Mouse (Mus musculus): ENCODE data around the gene Rabgap1l.

Gene Rabgap1l

DNA sequence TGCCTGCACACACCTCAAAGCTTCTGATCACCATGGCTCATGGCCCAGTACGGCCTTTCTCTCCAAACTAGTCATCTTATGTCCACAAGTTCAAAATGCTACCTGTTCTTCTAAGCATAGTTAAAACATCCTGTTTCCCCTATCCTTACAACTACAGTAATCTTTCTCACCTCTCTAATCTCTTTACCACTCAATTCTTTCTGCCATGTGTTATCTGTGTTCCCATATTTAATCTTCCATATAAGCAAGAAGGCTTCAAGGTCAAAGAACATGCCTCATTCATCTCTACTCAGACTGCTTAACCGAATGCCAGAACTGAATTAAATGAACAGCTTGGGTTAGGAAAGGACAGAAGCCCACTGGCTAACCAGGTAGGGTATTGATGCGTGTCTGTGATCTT is 5.8 kb downstream of the Rabgap1l start:
- no peak for DNase-seq

DNA sequence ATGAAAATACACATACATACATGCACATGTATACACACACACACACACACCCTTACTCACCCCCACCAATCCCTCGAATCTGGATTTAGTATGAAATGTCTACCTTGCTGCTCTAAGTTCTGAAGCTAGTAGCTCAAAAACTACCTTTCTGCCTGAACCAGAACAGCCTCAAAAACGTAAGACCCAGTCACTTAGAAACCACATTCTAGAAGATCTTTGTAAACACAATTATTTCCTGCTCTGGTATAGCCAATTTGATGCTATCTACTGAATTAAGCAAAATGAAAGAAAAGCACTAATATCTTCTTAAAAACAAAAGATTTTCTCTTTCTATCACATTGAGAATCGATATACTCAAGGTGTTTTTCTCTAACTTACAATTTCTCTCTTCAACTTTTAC is 6.4 kb downstream of the Rabgap1l start:
- no peak for DNase-seq

DNA sequence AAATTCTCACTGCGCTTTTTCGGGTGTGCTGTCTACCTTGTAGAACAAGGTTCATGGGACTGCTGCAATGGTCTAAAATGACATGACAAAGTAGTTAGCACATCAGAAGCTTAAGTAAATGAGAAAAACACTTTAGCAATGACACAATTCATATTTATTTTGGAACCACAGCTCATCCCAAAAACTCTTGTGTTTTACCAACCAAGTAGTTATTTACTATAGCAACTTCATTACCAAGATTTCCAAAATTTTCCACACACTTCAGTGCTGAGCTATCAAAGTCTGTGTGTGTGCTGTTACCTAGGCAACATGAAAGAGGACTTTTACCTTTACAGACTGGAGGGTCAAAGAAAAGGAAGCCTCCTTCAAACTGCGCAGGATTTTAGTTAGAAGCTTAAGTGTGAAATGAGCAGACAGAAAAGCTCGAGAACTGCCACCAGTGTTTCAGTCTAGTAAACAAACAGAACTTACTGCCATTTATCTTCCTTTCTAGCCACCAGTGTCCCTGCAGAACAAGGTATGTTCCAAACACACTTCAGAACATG is 7.3 kb downstream of the Rabgap1l start:
- no peak for DNase-seq

GRCm38 (mm10) chr1:160784122-160784521 is 8.9 kb downstream of the Rabgap1l start:
- DNase-seq: no peak

DNA sequence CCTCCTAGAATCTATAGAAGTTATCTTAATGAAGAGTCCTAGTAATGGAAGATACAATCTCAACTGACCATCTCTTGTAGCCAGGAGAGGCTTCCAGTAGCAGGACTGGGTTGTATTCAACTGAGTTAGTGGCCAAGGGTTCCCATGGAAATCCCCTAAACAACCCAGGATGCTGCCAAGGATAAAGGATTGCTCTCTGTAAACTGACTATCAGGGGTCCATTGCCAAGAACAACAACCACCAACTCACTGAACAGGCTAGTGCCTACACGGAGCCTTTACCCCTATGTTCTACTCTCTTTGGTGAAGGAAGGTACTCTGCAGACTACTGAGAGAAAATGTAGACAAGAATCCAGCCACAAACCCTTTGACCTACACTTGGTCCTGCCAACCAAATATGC is 18.8 kb downstream of the Rabgap1l start:
- DNase-seq: no peak

DNA sequence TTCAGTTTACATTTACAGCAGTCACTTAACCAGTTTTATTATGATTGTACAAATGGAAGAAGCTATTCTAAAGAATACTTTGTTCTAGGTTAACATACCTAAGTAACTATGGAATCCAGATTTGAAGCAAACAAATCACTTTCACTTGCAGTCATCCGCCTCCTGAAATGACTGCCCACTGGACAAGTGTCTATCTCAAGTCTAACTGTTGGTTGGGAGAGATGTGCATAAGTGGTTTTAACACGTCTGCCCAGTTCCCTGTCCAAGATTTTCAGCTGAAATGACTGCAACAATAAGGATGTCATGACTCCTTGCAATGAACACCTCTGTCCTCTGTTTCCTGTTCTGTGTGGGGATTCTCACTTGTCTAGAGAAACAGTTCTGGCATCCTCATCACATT is 27.4 kb downstream of the Rabgap1l start:
- no peak for DNase-seq

GRCm38 (mm10) chr1:160758243-160758642 is 34.8 kb downstream of the Rabgap1l start:
- DNase-seq: peak; percentile 68 to 79

GRCm38 (mm10) chr1:160755359-160755758 is 37.7 kb downstream of the Rabgap1l start:
- no peak for DNase-seq

GRCm38 (mm10) chr1:160750629-160751028 is 42.4 kb downstream of the Rabgap1l start:
- no peak for DNase-seq

DNA sequence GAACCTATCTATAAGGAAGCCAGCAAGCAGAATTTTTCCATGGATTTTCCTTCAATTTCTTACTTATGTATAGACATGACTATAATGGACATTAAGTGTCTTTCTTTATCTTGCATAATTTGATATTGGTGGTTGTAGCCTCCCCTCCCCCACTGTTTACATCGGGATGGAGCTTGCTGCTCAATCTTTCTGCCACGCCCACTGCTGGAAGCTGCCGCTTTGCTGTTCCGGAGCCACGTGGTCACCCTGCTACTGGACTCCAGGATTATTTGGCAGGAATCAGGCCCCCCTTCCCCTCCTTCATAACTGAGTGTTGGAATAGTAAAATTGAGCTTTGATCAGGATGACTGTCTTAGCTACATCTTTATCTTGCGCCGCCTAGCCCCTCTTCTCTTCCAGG is 46.2 kb downstream of the Rabgap1l start:
- peak; percentile 29 to 34 for DNase-seq

DNA sequence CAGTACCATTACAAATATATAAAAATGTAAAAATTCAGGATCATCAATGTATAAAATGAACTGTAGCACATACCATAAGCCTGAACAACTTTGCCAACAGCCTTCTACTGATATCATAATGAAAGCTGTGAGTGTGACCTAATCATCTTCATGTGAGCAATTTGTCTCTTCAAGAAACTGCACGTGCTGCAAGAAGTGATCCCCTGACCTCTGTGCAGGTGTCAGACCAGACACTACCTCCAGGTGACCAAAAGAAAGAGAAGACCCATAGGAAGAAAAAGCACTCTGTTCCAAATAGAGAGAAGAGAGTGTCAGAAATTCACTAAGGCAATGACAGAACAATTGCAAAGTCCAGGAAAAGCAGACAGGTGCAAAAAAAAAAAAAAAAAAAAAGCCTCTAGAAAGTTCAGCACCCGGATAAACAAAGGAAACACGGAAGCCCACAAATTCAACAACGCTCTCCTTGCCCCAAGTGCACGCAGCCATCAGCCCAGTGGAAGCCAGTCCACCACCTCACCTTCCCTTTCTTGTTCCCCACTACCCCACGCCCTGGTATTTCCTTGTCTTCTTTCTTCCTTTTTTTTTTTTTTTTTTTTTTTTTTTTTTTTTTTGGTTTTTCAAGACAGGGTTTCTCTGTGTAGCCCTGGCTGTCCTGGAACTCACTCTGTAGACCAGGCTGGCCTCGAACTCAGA is 47.6 kb downstream of the Rabgap1l start:
- DNase-seq: no peak

DNA sequence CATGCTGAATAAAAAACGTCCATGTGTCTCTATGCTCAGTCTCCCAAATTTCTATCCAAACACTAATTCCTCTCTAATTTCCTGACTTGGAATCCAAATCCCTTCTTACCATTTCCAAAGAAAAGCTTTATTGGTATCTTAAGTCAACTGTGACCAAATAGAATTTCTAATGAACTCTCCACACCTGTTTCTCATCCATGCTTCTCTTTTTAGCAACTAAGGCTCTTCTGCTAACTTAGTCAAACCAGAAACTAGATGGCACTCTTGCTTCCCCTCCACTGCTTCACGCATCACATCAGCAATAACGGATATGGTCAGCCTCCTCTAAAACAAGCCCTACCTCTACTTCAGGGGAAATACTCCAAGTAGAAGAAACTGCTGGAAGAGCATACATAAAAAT is 49.0 kb downstream of the Rabgap1l start:
- peak in 1 of 2 experiments; percentile 12 for DNase-seq

- DNase-seq: peak; percentile 77 to 78
Measured at GRCm38 (mm10) chr1:160743229-160743628, 49.8 kb downstream of the Rabgap1l start.

- no peak for DNase-seq
Measured at GRCm38 (mm10) chr1:160740650-160741049, 52.4 kb downstream of the Rabgap1l start.

DNA sequence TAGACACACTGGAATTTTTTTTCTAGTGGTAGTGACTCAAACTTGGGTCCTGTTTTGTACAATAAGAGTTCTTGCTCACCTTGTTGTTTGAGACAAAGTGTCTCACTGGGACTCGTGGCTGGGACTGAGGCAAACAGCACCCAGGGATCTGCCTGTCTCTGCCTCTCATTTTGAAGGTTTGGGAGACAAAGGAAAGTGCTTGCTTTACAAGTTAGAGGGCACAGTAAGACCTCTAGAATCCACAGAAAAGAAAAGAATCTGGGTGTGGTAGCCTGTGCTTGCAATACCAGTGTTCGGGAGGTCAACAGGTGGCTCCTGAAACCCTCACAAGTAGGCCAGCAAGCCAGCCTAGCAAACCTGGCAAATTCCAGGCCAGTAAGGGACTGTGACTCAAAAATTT is 58.3 kb downstream of the Rabgap1l start:
- no peak for DNase-seq

DNA sequence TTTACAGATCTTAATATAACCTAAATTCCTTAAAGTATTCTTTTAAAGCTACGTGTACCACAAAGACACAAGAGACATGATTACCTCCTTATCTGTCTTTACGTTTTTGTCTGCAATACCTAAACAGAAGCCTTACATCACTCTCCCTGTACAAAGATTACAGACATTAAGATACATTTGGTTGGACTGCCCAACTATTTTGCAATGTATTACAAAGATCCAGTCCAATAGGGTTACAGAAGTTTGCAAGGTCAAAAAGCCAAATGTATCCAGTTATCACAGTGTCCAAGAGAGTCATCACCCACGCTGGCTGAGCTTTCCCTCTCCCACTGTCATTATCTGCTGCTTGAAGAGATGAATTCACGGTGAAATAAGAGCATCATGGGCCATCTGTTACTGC is 63.1 kb downstream of the Rabgap1l start:
- DNase-seq: no peak

GRCm38 (mm10) chr1:160717742-160718141 is 75.3 kb downstream of the Rabgap1l start:
- DNase-seq: peak; percentile 42 to 68

DNA sequence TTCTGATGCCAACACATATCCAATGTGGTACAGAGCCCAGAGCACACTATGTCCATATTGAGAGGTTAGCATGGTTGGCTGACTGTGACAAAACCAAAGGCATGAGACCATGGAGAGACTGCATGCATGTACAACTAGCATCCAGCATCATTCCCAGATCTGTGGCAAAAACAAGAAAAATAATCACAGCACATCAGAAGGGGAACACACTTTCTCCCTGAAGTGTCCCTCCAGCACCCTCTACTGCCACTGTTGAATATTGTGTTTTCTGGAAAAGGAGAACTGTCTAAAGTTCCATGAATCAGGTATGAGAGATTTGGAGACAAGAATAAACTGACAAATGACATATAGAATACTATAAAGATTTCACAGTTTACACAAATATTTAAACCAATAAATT is 78.3 kb downstream of the Rabgap1l start:
- DNase-seq: peak; percentile 55 to 59

DNA sequence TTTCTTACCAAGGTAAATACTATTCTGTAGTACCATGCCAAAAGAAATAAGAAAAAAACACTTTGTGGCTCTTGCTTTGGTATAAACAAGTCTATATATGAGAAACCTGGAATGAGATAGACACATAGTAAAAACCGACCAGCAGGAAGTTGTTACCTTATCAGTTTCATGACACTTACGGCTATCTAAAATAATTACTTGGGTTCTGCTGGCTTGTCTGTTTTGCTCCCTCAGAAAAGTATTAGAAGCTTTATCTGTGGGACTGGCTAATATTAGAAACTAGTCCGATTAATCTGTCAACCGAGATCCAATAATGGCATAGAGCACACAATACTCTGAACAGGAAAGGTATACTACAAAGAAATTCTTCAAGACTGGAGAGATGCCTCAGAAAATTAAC is 79.1 kb downstream of the Rabgap1l start:
- no peak for DNase-seq

- DNase-seq: no peak
Measured at GRCm38 (mm10) chr1:160713383-160713782, 79.6 kb downstream of the Rabgap1l start.

DNA sequence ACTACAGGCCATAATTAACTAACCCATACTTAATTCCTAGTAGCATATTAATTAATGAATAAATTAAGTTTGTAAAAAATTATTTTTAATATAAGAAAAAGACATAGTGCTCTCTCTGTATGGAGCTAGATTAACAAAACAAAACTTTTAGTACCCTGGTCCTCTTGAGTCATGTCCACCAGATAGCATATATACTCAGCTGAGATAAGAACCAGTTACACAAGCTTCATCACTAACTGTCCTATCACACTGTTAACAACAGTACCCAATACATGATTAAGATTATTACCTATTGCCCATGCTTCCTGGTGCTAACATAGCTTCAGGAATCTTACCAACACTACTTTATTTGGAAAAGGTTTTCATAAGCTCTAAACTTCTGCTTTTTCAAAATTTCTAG is 82.5 kb downstream of the Rabgap1l start:
- no peak for DNase-seq

DNA sequence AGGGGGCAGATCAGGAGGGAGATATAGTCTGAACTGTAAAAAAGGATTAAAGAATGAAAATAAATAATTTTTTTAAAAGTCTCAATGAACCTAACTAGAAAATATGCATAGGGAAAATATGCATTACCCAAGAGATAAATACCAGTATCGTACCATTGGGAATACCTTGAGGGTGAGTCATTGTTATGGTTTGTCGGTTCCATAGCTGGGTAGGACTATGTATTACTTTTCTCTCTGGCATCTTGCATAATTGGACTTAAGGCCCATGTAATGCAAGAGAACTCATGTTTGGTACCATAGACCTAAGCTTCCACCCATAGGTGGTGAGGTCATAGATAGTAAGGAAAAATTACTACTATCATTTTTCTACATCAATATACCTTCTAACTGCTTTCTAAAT is 88.4 kb downstream of the Rabgap1l start:
- DNase-seq: no peak

GRCm38 (mm10) chr1:160703813-160704212 is 89.2 kb downstream of the Rabgap1l start:
- DNase-seq: no peak

DNA sequence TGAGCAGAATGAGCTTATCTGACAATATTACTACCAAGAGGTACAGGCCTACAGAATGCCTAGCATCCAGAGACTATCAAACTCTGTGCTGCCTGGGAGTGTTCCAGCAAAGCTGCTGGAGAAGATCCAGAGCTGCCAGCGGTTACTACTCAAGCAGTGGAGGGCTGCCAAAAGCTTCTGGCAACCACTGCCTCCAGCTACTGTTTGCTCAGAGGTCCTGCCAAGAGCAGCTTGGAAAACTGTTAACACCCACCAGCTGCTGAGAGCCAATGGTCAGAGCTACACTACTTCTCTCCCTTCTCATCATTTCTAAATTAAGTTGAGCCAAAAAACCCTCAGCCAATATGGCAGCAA is 99.9 kb downstream of the Rabgap1l start:
- DNase-seq: peak; percentile 73 to 88

All from cerebellum, postnatal 14 days (tissue).